Mouse (Mus musculus): Measurements from ENCODE around the gene Smarcd1.
"Not testable (repeated sequence)": the region's sequence is repeated elsewhere in the genome, so short reads cannot be mapped to it uniquely, and the experiment has no call there.

The Smarcd1 gene

DNA sequence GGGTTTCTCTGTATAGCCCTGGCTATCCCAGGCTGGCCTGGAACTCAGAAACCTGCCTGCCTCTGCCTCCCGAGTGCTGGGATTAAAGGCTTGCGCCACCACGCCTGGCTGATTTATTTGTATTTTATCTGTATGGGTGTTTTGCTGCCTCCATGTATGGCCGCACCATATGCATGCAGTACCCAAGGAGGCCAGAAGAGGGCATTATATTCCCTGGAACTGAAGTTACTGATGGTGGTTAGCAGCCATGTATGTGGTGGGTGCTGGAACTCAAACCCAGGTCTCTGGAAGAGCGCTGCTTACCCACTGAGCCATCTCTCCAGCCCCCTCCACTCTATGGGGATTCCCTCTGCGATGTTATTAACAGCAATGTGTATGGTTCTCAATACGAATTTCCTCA, 19.0 kb upstream of the Smarcd1 start:
- peak in 1 of 2 experiments; percentile 54 for DNase-seq (ENCODE audit: inconsistent age in 2 of 2, low spot score in 1 of 2)

DNA sequence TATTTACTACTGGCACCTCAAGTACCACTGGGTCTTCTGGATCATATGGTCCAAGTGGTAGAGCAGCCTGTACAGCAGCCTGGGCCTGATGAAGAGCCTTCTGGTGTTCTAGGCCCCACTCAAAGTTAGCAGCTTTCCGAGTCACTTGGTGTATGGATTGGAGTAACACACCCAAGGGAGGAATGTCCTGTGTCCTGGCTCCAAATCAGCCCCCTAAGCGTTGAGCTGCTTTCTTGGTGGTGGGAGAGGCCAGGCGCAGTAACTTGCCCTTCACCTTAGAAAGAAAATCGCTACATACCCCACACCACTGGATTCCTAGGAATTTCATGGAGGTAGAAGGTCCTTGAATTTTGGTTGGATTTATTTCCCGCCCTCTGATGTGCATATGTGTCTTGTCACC, 17.8 kb upstream of the Smarcd1 start:
- DNase-seq (ENCODE audit: inconsistent age in 2 of 2, low spot score in 1 of 2), result no peak

GRCm38 (mm10) chr15:99688712-99689111, 13.2 kb upstream of the Smarcd1 start:
- peak; percentile 59 to 88 for DNase-seq (ENCODE audit: inconsistent age in 2 of 2, low spot score in 1 of 2)

DNA sequence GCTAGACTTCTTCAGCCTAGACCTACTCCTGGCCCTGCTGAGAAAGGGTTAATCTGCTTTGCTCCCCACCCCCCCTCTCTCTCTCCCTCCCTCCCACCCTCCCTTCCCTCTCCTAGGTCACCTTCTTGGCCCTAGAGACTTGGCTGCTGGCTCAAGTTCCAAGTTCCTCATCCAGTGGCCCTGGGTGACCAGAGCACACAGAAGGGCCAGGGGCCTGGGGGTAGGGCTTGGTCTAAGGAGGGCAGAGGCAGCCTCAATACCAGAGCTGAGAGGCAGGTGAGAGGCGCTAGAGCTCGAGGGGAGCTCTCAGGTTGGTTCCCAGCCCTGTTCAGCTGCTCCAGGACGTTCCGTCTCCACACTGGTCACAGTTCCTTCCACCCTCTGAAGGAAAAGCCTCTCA, 11.0 kb upstream of the Smarcd1 start:
- no peak for DNase-seq (ENCODE audit: inconsistent age in 2 of 2, low spot score in 1 of 2)

GRCm38 (mm10) chr15:99691976-99692375, 10.0 kb upstream of the Smarcd1 start:
- no peak for DNase-seq (ENCODE audit: inconsistent age in 2 of 2, low spot score in 1 of 2)

DNA sequence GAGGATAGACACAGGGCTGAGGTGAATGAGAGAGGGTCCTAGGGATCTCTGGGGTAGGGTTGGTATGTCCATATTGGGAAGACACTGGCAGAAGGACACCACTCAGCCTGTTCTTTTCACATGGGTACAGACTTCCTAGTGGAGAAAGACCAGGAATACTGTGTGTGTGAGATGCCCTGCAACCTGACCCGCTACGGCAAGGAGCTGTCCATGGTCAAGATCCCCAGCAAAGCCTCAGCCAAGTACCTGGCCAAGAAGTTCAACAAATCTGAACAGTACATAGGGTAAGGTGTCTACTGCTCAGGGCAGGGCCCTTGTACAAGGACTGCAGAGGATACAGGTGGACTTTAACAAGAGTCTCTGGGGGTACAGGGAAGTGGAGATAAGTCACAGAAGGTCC, 4.6 kb upstream of the Smarcd1 start:
- DNase-seq (ENCODE audit: inconsistent age in 2 of 2, low spot score in 1 of 2), result no peak

GRCm38 (mm10) chr15:99698533-99699085, 3.3 kb upstream of the Smarcd1 start:
- DNase-seq (ENCODE audit: inconsistent age in 2 of 2, low spot score in 1 of 2), result peak; percentile 52 to 71

DNA sequence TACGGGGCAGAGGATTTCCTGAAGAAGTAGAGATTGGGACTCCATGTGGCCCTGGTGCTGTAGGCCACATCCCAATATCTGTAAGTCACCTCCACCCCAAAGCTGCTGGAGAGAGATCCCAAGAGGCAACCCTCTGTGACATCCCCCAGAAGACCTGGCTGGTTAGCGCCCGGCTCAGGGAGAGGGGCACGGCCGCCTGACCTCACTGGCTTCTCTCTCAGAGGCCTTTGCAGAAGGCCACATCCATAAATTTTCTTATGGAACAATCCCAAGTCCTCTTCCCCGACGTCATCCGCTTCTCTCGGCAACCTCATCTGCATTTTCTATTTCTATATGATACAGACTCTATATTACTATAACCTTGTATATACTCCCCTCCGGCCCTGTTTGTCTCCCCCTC, 2.2 kb upstream of the Smarcd1 start:
- peak in 1 of 2 experiments; percentile 71 for DNase-seq (ENCODE audit: inconsistent age in 2 of 2, low spot score in 1 of 2)

DNA sequence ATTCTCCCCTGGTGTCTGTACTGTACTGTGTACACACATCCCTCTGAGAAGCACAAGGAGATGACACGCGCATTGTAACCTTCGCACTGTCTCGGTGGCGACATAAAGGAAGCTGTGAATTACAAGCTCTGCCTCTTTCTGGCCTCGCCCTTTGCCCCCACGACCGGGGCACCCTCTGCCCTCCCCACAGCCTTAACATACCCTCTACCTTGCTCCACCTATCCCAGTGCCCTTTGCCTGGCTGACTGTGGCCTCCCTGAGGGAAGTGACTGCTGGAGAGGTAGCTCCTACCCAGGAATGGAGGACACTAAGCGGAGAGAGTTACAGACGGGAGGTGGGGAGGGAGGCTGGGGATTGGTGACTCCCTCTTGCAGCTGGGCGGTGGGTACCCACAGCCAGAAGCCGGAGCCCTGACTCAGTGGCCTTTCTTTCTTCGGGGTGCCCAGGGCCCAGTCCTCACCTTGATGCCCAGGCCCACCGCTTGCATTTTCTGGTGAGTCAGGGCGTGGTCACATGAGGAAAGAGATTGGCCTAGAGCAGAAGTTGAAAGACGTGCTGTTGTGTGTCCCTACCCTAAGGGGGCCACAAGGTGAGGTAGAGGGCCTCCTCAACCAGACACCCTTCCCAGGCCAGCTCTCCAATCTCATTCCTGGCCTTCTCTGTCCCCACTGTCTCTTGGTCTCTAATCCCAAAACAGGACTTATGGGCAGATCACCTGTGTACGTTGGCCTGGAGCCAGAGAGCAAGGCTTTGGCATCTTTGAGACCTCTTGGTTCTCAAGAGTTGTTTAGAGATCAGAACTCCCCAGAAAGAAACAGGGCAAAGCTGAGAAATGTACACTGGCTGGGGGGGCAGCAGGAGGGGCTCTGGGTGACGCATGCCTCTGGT, 1.5 kb upstream of the Smarcd1 start:
- DNase-seq (ENCODE audit: inconsistent age in 2 of 2, low spot score in 1 of 2), result peak; percentile 45 to 74

DNA sequence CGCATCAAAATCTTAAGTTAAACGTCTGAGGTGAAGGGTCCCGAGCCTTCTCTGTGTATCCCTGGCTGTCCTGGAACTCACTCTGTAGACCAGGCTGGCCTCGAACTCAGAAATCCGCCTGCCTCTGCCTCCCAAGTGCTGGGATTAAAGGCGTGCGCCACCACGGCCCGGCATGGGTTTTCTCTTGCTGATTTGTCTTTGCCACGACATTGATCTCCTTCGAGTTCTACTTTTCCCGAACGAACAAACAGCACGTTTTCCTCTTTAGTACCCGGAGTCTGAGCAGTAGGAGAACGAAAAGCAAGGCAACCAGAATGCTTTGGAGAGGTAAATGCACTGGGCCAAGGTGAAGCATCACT, 310 bp upstream of the Smarcd1 start:
- not testable (repeated sequence) for DNase-seq (ENCODE audit: inconsistent age in 2 of 2, low spot score in 1 of 2)

- DNase-seq (ENCODE audit: inconsistent age in 2 of 2, low spot score in 1 of 2), result peak; percentile 51 to 77
Observed at GRCm38 (mm10) chr15:99703104-99703503, 1.2 kb downstream of the Smarcd1 start.

- peak; percentile 52 to 85 for DNase-seq (ENCODE audit: inconsistent age in 2 of 2, low spot score in 1 of 2)
Observed at GRCm38 (mm10) chr15:99703676-99704040, 1.7 kb downstream of the Smarcd1 start.

GRCm38 (mm10) chr15:99704041-99704681, 2.2 kb downstream of the Smarcd1 start:
- DNase-seq (ENCODE audit: inconsistent age in 2 of 2, low spot score in 1 of 2), result peak; percentile 80 to 90

DNA sequence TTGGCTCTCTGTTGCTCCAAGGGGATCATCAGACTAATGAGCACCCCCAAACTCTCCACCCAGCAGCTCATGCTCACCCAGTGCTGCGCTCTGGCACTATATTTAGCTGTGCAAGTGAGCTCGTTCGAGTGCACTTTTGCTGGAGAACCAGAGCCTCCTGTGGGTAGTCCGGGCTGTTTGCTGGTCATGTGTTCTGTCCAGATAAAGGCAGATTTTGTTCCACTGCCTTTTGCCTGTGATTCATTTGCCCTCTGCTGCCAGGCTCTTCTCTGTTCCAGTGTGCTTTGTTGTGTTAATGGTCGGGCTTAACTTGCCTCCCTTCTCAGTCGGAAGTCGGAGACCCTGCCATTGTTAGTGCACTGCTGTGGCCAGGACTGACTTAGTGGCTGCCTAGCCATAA, 3.0 kb downstream of the Smarcd1 start:
- peak; percentile 80 to 84 for DNase-seq (ENCODE audit: inconsistent age in 2 of 2, low spot score in 1 of 2)

- peak; percentile 84 to 92 for DNase-seq (ENCODE audit: inconsistent age in 2 of 2, low spot score in 1 of 2)
Observed at GRCm38 (mm10) chr15:99705440-99706048, 3.6 kb downstream of the Smarcd1 start, which contains the start of gene Gm17349. TSS of gene Gm17349 (minus strand) at chr15:99705490.

DNA sequence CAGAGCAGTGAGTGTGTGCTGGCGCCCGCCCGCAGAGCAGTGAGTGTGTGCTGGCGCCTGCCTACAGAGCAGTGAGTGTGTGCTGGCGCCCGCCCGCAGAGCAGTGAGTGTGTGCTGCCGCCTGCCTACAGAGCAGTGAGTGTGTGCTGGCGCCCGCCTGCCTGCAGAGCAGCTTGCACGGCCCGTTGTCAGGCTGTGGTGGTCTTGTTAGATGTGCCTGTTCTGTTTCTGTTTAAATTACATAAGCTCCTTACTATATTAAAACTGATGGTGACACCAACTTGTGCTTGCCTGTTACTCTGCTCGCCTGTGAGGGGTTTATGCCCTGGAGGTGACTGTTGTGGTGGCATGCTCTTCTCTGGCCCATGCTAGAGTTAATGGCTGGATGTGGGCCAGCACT, 6.2 kb downstream of the Smarcd1 start:
- no peak for DNase-seq (ENCODE audit: inconsistent age in 2 of 2, low spot score in 1 of 2)

DNA sequence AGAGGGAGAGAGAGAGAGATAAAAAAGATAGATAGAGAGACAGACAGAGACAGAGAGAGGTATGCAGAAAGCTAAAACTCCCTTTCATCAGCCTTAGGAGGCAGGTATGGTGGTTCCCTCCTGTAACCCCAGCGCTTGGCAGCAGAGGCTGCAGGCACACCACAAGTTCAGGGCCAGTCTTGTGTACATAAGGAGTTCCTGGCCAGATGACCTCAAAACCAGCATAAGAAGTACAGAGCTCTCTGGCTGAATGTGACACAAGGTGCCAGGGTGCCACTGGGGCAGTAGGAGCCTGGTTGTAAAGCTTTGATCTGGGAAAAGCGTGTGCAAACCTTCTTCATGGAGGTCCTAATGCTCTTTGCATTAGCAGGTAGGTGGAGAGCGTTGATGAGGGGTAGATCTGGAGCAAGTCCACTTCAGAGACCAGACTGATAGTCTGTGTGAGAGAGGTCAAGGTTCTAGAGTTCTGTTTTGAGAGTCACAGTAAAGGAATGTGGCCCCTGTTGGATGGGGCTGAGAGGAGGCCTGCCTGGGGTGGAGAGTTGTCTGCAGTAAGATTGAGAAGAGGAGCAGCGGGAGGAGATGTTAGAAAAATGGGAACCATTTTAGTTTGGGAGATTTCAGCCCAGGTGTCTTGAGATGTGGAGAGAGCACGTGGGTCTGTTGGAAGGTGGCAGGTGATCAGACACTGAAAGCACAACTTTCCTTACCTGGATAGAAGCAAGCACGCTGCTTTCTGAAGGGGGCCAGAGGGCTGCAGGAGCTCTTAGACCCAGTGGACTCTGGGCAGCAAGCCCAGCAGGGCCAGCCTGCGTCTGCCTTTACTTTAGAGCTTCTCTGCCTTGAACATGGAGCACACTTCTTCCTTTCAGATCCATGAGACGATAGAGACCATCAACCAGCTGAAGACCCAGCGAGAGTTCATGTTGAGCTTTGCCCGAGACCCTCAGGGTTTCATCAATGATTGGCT, 8.6 kb downstream of the Smarcd1 start:
- peak; percentile 69 to 87 for DNase-seq (ENCODE audit: inconsistent age in 2 of 2, low spot score in 1 of 2)

- DNase-seq (ENCODE audit: inconsistent age in 2 of 2, low spot score in 1 of 2), result no peak
Observed at GRCm38 (mm10) chr15:99711491-99711890, 9.6 kb downstream of the Smarcd1 start.

- peak in 1 of 2 experiments; percentile 69 for DNase-seq (ENCODE audit: inconsistent age in 2 of 2, low spot score in 1 of 2)
Observed at GRCm38 (mm10) chr15:99712666-99713559, 11.0 kb downstream of the Smarcd1 start.

Data from adrenal gland, adult (tissue).